Mouse (Mus musculus): ENCODE measurements around the gene Ccdc92b. TPM values are rescaled to one million over a fixed set of nuclear protein-coding genes. Genes with fewer than 3 reads are reported as not detected.

The Ccdc92b gene
- total and polyA plus RNA-seq, 3 experiments = 0.05 TPM; not detected in 2

DNA sequence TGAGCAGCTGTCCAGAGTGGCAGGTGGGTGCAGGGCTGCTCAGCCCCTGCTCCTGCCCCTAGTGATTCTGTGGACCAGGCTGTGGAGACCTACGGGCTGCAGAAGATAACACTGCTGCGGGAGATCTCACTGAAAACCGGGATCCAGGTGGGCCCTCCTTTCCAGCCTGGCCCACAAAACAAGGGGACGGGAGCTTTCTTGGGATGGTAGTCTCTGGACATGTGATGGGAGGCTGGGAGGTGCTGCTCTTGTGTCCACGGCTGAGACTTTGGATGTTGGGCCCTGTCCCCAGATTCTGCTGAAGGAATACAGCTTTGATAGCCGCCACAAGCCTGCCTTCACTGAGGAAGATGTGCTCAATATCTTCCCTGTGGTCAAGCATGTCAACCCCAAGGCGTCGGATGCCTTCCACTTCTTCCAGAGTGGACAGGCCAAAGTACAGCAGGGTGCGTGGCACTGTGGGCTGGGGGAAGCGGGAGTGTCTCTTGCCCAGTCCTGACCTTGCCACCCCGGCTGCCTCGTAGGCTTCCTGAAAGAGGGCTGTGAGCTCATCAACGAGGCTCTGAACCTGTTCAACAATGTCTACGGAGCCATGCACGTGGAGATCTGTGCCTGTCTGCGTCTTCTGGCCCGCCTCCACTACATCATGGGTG lies 46.4 kb downstream of the Ccdc92b start:
- no peak for ATAC-seq (ENCODE audit: extremely low read depth, insufficient number of reproducible peaks, low FRiP score, poor library complexity, severe bottlenecking)
- H3K9me3 ChIP-seq (replicated peaks) = no peaks in the 10 kb centered on the region
- no peak for DNase-seq (ENCODE audit: low spot score)
- peaks cover 18% of the 10 kb centered on the region for H3K4me1 ChIP-seq (ENCODE audit: insufficient read depth, low read depth, low read length)
- peaks cover 100% of the 10 kb centered on the region for H3K36me3 ChIP-seq (replicated peaks)
- TF ChIP-seq GATA2 (IDR thresholded peaks at IDR 0.05; ENCODE audit: borderline replicate concordance, low read depth, low read length) (no peak), CTCF (IDR thresholded peaks at IDR 0.05; ENCODE audit: low read depth, low read length) (no peak), TAL1 (conservative IDR thresholded peaks at IDR 0.05; ENCODE audit: low read depth, low read length) (no peak), GATA1 (IDR thresholded peaks at IDR 0.05; ENCODE audit: borderline replicate concordance, low read length) (no peak), POLR2AphosphoS5 (IDR thresholded peaks at IDR 0.05; ENCODE audit: insufficient replicate concordance, low read depth, low read length) (no peak)
- H3K27me3 ChIP-seq (ENCODE audit: insufficient read depth, low read length) = no peaks in the 10 kb centered on the region
- no peak overlapping the region for H3K4me3 ChIP-seq (ENCODE audit: low read depth, low read length)

DNA sequence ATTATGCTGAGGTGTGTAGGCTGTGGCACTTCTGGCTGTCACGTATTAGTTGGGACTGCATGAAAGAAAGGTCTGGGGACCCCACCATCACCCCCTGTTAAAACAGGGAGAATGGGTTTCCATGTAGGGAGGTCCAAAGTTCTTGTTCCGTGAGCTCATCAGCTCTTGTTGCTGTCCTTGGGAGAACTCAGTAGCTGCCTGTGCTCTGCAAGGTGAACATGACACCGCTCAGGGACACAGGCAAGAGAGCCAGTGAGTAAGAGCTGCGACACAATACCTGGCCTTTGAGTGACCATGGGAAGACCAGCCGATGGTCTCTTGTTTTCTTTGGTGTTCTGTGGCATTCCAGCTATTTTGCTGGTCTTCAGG lies 46.9 kb downstream of the Ccdc92b start:
- no peak for ATAC-seq (ENCODE audit: extremely low read depth, insufficient number of reproducible peaks, low FRiP score, poor library complexity, severe bottlenecking)
- DNase-seq (ENCODE audit: low spot score) = no peak
- Histone ChIP-seq H3K27me3 (ENCODE audit: insufficient read depth, low read length) (no peaks in the 10 kb centered on the region), H3K36me3 (replicated peaks) (peaks cover 99% of the 10 kb centered on the region), H3K4me1 (ENCODE audit: insufficient read depth, low read depth, low read length) (peaks cover 18% of the 10 kb centered on the region), H3K4me3 (ENCODE audit: low read depth, low read length) (no peak overlapping the region), H3K9me3 (replicated peaks) (no peaks in the 10 kb centered on the region)
- TF ChIP-seq GATA2 (IDR thresholded peaks at IDR 0.05; ENCODE audit: borderline replicate concordance, low read depth, low read length) (no peak), GATA1 (IDR thresholded peaks at IDR 0.05; ENCODE audit: borderline replicate concordance, low read length) (no peak), TAL1 (conservative IDR thresholded peaks at IDR 0.05; ENCODE audit: low read depth, low read length) (no peak), POLR2AphosphoS5 (IDR thresholded peaks at IDR 0.05; ENCODE audit: insufficient replicate concordance, low read depth, low read length) (no peak), CTCF (IDR thresholded peaks at IDR 0.05; ENCODE audit: low read depth, low read length) (no peak)

DNA sequence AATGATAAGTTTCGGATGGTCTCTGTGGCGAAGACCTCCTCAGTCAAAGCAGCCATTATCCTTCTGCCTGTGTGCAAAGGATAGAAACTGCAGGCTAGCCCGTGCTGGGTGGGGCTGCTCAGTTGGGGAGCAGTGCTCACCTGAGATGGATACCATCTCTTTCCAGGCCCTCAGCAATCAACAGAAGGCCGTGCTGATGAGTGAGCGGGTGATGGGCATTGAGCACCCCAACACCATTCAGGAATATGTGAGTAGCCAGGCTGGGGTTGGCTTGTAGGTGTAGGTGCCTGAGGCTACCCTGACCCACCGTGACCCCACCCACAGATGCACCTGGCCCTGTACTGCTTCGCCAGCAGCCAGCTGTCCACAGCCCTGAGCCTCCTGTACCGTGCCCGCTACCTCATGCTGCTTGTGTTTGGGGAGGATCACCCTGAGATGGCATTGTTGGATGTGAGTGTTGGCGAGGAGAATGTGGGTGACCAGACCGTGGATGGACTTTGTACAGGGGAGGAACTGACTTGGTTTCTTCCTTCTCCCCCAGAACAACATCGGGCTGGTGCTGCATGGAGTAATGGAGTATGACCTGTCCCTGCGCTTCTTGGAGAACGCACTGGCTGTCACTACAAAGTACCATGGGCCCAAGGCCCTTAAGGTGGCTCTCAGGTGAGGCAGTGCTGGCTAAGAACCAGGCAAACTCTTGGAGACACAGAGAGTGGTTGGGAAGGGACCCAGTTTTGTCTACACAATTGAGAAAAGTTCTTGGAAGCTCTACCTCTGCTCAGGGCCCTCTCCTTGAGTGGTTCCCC lies 47.6 kb downstream of the Ccdc92b start:
- ATAC-seq (ENCODE audit: extremely low read depth, insufficient number of reproducible peaks, low FRiP score, poor library complexity, severe bottlenecking) (no peak), DNase-seq (ENCODE audit: low spot score) (no peak)
- peaks cover 99% of the 10 kb centered on the region for H3K36me3 ChIP-seq (replicated peaks)
- H3K27me3 ChIP-seq (ENCODE audit: insufficient read depth, low read length) = no peaks in the 10 kb centered on the region
- H3K9me3 ChIP-seq (replicated peaks) = no peaks in the 10 kb centered on the region
- TF ChIP-seq TAL1 (conservative IDR thresholded peaks at IDR 0.05; ENCODE audit: low read depth, low read length) (no peak), GATA2 (IDR thresholded peaks at IDR 0.05; ENCODE audit: borderline replicate concordance, low read depth, low read length) (no peak)
- peaks cover 12% of the 10 kb centered on the region for H3K4me1 ChIP-seq (ENCODE audit: insufficient read depth, low read depth, low read length)
- H3K4me3 ChIP-seq (ENCODE audit: low read depth, low read length) = no peak overlapping the region

DNA sequence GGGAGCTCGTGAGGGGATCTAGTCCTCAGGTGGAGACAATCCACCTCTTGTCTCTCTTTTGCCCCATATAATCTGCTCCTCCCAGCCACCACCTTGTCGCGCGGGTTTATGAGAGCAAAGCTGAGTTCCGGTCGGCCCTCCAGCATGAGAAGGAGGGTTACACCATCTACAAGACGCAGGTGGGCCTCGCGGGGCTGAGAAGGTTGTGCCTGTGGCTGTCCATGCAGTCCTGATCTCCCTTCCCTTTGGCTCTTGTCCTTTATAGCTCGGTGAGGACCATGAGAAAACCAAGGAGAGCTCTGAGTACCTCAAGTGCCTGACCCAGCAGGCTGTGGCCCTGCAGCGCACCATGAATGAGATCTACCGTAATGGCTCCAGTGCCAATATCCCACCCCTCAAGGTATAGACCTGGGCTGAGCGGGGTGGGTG lies 48.2 kb downstream of the Ccdc92b start:
- ATAC-seq (ENCODE audit: extremely low read depth, insufficient number of reproducible peaks, low FRiP score, poor library complexity, severe bottlenecking) = no peak
- Histone ChIP-seq H3K36me3 (replicated peaks) (peaks cover 98% of the 10 kb centered on the region), H3K4me3 (ENCODE audit: low read depth, low read length) (no peak overlapping the region), H3K4me1 (ENCODE audit: insufficient read depth, low read depth, low read length) (peaks cover 8% of the 10 kb centered on the region), H3K9me3 (replicated peaks) (no peaks in the 10 kb centered on the region), H3K27me3 (ENCODE audit: insufficient read depth, low read length) (no peaks in the 10 kb centered on the region)
- no peak for DNase-seq (ENCODE audit: low spot score)
- TF ChIP-seq CTCF (IDR thresholded peaks at IDR 0.05; ENCODE audit: low read depth, low read length) = no peak
- no peak for TF ChIP-seq POLR2AphosphoS5 (IDR thresholded peaks at IDR 0.05; ENCODE audit: insufficient replicate concordance, low read depth, low read length)
- TF ChIP-seq TAL1 (conservative IDR thresholded peaks at IDR 0.05; ENCODE audit: low read depth, low read length) = no peak

DNA sequence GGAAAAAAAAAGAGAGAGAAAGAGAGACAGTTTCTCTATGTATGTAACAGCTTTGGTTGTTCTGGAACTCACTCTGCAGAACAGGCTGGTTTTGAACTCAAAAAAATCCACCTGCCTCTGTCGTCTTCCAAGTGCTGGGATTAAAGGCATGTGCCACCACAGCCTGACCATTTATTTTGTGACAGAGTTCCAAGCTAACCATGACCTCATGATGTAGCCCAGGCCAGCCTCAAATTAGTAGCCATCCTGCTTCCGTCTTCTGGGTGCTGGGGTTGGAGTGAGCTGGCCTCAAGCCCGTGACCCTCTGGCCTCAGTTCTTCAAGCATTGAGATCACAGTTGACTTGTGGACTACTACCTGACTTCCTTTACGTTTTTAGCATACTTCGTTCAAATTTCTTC lies 49.1 kb downstream of the Ccdc92b start:
- H3K4me3 ChIP-seq (ENCODE audit: low read depth, low read length) = no peak overlapping the region
- no peak for ATAC-seq (ENCODE audit: extremely low read depth, insufficient number of reproducible peaks, low FRiP score, poor library complexity, severe bottlenecking)
- H3K36me3 ChIP-seq (replicated peaks) = peaks cover 97% of the 10 kb centered on the region
- peaks cover 12% of the 10 kb centered on the region for H3K4me1 ChIP-seq (ENCODE audit: insufficient read depth, low read depth, low read length)
- H3K27me3 ChIP-seq (ENCODE audit: insufficient read depth, low read length) = no peaks in the 10 kb centered on the region
- DNase-seq (ENCODE audit: low spot score) = no peak
- TF ChIP-seq GATA2 (IDR thresholded peaks at IDR 0.05; ENCODE audit: borderline replicate concordance, low read depth, low read length) (no peak), GATA1 (IDR thresholded peaks at IDR 0.05; ENCODE audit: borderline replicate concordance, low read length) (no peak), TAL1 (conservative IDR thresholded peaks at IDR 0.05; ENCODE audit: low read depth, low read length) (no peak), POLR2AphosphoS5 (IDR thresholded peaks at IDR 0.05; ENCODE audit: insufficient replicate concordance, low read depth, low read length) (no peak), CTCF (IDR thresholded peaks at IDR 0.05; ENCODE audit: low read depth, low read length) (no peak)
- H3K9me3 ChIP-seq (replicated peaks) = no peaks in the 10 kb centered on the region

DNA sequence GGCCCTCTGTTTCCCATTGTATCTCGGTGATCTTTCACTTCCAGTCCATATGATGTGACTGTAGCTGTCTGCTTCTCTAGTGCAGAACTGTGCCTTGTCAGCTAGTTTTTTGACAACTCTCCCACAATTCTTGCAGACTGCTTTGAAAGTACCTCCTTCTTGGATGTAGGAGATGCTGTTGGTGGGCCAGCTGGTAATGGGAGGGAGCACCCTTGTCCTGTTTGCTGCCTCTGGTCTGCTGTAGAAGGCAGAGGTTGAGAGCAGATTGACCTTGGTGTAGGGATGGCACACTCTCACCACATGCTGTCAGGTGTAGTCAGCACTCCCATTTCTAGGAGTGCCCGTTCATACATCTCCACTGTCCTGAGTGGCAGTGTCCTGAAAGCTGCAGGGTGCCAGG lies 49.6 kb downstream of the Ccdc92b start:
- no peaks in the 10 kb centered on the region for H3K9me3 ChIP-seq (replicated peaks)
- peaks cover 14% of the 10 kb centered on the region; the same call in 1 of the 2 replicates for H3K4me1 ChIP-seq (ENCODE audit: insufficient read depth, low read depth, low read length)
- DNase-seq (ENCODE audit: low spot score) (no peak), ATAC-seq (ENCODE audit: extremely low read depth, insufficient number of reproducible peaks, low FRiP score, poor library complexity, severe bottlenecking) (no peak)
- no peak for TF ChIP-seq TAL1 (conservative IDR thresholded peaks at IDR 0.05; ENCODE audit: low read depth, low read length)
- TF ChIP-seq GATA2 (IDR thresholded peaks at IDR 0.05; ENCODE audit: borderline replicate concordance, low read depth, low read length) = no peak
- TF ChIP-seq POLR2AphosphoS5 (IDR thresholded peaks at IDR 0.05; ENCODE audit: insufficient replicate concordance, low read depth, low read length) = no peak
- no peak for TF ChIP-seq GATA1 (IDR thresholded peaks at IDR 0.05; ENCODE audit: borderline replicate concordance, low read length)
- TF ChIP-seq CTCF (IDR thresholded peaks at IDR 0.05; ENCODE audit: low read depth, low read length) = no peak
- peaks cover 96% of the 10 kb centered on the region for H3K36me3 ChIP-seq (replicated peaks)
- no peaks in the 10 kb centered on the region for H3K27me3 ChIP-seq (ENCODE audit: insufficient read depth, low read length)
- H3K4me3 ChIP-seq (ENCODE audit: low read depth, low read length) = no peak overlapping the region

All from G1E (cell line).